Mouse (Mus musculus): ENCODE results near the gene 1700001L19Rik.

1700001L19Rik gene

GRCm38 (mm10) chr13:68607652-68608405 is 10.6 kb downstream of the 1700001L19Rik start:
- no peak for DNase-seq

DNA sequence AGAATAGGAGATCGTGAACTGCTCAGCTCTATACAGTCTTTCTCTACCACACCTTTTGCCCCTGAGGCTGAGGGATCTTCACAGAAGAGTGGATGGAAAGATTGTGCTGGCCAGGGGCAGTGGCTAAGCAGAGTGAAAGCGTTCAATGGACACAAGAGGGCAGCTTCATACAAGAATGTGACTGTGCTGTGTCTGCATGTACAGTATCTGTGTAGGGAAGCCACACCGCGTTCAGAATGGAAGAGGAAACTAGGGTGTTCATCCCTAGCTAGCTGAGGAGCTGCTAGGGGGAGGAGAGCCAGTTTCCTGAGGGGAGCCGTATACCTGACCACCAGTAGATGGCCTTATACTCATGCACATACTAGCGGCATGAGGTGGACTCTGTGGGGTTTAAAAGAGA is 25.6 kb downstream of the 1700001L19Rik start:
- no peak for DNase-seq

DNA sequence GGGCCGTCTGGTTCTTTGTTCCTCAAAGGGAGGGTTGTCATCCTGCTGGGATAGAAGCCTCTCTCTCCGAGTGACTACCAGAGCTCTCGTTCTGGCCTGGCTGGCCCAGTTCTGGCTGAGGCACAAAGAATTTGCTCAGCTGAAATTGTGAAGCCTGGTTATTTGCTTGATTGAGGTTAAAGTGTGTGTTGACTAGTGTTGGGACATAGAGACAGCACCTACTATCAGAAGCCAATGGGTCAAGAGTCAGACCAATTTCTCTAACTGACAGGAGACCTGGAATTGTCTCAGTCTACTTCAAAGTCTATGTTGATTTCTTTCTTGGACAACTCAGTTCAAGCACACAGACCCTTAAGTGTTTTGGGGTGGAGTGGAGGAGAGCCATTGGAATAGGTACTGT is 29.8 kb downstream of the 1700001L19Rik start:
- DNase-seq, result no peak

- DNase-seq, result no peak
These were observed 45.6 kb downstream of the 1700001L19Rik start for GRCm38 (mm10) chr13:68642786-68643185.
